ENCODE assay signal across 8 mouse cellular contexts in the genomic region with DNA sequence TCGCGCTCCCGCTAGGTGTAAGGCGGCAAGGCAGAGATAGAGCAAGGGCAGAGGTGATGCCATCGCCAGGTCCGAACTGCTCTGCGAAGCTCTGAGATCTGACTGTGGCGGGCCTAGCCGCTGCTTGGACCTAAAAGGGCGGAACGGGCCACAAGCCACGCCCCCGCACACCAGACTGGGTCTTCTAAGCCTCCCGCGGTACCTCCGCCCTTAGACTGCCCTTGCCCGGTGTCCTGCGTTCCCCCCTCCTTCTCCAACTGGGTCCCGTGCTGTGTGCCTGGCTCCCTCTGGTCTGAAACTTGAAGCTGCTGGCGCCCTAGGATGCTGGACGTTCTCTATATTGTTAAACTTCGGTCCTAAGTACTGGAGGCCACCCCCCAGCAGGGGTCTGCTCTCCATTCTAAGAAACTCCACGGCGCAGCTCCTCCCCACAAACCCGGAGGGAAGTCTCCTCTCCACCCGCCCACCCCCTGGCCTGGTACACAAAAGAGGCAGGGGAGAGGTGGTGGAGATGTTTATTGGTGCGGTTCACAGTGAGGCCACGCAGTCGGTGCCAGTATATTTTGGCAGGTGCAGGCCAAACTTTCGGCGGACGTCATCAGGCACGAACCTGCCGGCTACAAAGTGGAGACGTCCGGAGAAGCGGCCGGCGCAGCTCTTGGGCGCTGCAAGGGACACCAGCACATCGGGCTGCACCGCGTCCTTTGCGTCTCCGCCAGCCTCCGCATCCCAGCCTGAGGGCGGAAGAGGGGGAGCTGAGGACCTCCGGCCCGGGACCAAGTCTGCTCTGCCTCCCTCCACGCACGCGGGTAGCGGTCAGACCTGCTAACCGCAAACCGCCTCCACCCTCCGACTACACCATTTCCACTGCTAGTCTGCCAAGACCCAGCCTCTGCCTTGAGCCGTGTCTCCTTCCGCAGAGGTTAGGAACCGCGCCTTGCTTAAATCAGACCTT. TPM values are rescaled to one million over a fixed set of nuclear protein-coding genes. Genes with fewer than 3 reads are reported as not detected.
DNase-seq lines count a peak whose midpoint lies in the region; ATAC-seq and TF ChIP-seq lines count a peak whose summit lies in the region.

Cilp2 (minus strand) TSS at position 399 of the 955 bp plus-strand sequence.

- H3K36me3 ChIP-seq in forebrain, embryonic 15.5 days = no peaks in the 10 kb centered on the region
- H3K36me3 ChIP-seq in liver, postnatal 0 days (replicated peaks; ENCODE audit: insufficient read depth, low read length) = no peaks in the 10 kb centered on the region
- H3K36me3 ChIP-seq in neural tube, embryonic 13.5 days = 0 out of 2 replicates have a peak, but pooled peaks cover 5% of the 10 kb centered on the region

- H3K4me3 ChIP-seq in forebrain, embryonic 15.5 days = peak within 1 kb of the TSS; percentile 27
- peak within 1 kb of the TSS; percentile 22 for H3K4me3 ChIP-seq in liver, postnatal 0 days (ENCODE audit: low read depth, low read length)
- peak within 1 kb of the TSS; percentile 24 for H3K4me3 ChIP-seq in neural tube, embryonic 13.5 days

- no peak for ATAC-seq in forebrain, embryonic 15.5 days (replicated peaks)
- no peak; the same call in 1 of the 2 replicates for ATAC-seq in liver, postnatal 0 days
- ATAC-seq in neural tube, embryonic 13.5 days (ENCODE audit: low read depth) = no peak

- peaks cover 52% of the 10 kb centered on the region for H3K4me1 ChIP-seq in forebrain, embryonic 15.5 days
- H3K4me1 ChIP-seq in liver, postnatal 0 days (ENCODE audit: insufficient read depth) = peaks cover 14% of the 10 kb centered on the region
- peaks cover 56% of the 10 kb centered on the region for H3K4me1 ChIP-seq in neural tube, embryonic 13.5 days (replicated peaks)

- no peaks in the 10 kb centered on the region for H3K9me3 ChIP-seq in forebrain, embryonic 15.5 days
- no peaks in the 10 kb centered on the region for H3K9me3 ChIP-seq in liver, postnatal 0 days (ENCODE audit: low read length)
- H3K9me3 ChIP-seq in neural tube, embryonic 13.5 days = no peaks in the 10 kb centered on the region

- no peak for TF ChIP-seq CTCF in liver, postnatal 0 days (IDR thresholded peaks at IDR 0.05; ENCODE audit: low read depth)

- no peak for TF ChIP-seq EP300 in liver, postnatal 0 days (IDR thresholded peaks at IDR 0.05; ENCODE audit: low read depth)

- peak within 1 kb of the TSS; percentile 41 for H3K4me2 ChIP-seq in forebrain, embryonic 15.5 days (replicated peaks)
- peak within 1 kb of the TSS; percentile 49 for H3K4me2 ChIP-seq in liver, postnatal 0 days (ENCODE audit: low read depth, low read length)
- H3K4me2 ChIP-seq in neural tube, embryonic 13.5 days = peak within 1 kb of the TSS; percentile 47

- DNase-seq in spleen, adult 18-20 months = peak; percentile 38 to 54
- DNase-seq in spleen, postnatal 14 days (ENCODE audit: low spot score in 2 of 2) = no peak
- peak; percentile 65 for DNase-seq in induced T-regulatory cell, adult 2 months (ENCODE audit: low read depth)
- DNase-seq in liver, postnatal 0 days = no peak
- DNase-seq in c-Kit-positive CD71-positive TER-119-positive erythroid progenitor cells, embryonic 14.5 days (ENCODE audit: low spot score) = no peak
- no peak for DNase-seq in ovary, postnatal 10 days (ENCODE audit: low spot score)

- H3K27me3 ChIP-seq in forebrain, embryonic 15.5 days = peaks cover 83% of the 10 kb centered on the region
- peaks cover 82% of the 10 kb centered on the region for H3K27me3 ChIP-seq in liver, postnatal 0 days (ENCODE audit: insufficient read depth, low read length)
- H3K27me3 ChIP-seq in neural tube, embryonic 13.5 days = peaks cover 83% of the 10 kb centered on the region

- WGBS in forebrain, embryonic 15.5 days = under 1% methylated on average over 60 of the region's 60 CpGs
- WGBS in liver, postnatal 0 days (ENCODE audit: insufficient replicate concordance) = 2% methylated on average over 55 of the region's 60 CpGs
- WGBS in neural tube, embryonic 13.5 days = under 1% methylated on average over 60 of the region's 60 CpGs

- H3K9ac ChIP-seq in forebrain, embryonic 15.5 days (replicated peaks) = peak within 1 kb of the TSS; percentile 29; the same call in 1 of the 2 replicates
- H3K9ac ChIP-seq in liver, postnatal 0 days (replicated peaks) = no peak within 1 kb of the TSS
- H3K9ac ChIP-seq in neural tube, embryonic 13.5 days = peak within 1 kb of the TSS; percentile 17; the same call in 1 of the 2 replicates

- H3K27ac ChIP-seq in forebrain, embryonic 15.5 days (replicated peaks) = no peak within 1 kb of the TSS
- no peak within 1 kb of the TSS for H3K27ac ChIP-seq in liver, postnatal 0 days (ENCODE audit: low read depth)
- no peak within 1 kb of the TSS for H3K27ac ChIP-seq in neural tube, embryonic 13.5 days (replicated peaks)

RNA-seq across cellular contexts. Expression of gene Cilp2, which starts in this region (rescaled TPM):
- polyA plus RNA-seq in forebrain, embryonic 15.5 days (2015; fragmentation: Nextera tagmentation; extraction: Ambion mirVana) = 3.6 and 4.0 TPM in 2 replicates
- 0.02 TPM in 1 of 2 replicates, not detected in the other for polyA plus RNA-seq in liver, postnatal 0 days (2015; fragmentation: Nextera tagmentation; extraction: Ambion mirVana)
- 3.1 and 3.9 TPM in 2 replicates for polyA plus RNA-seq in neural tube, embryonic 13.5 days (2015; fragmentation: Nextera tagmentation; extraction: Ambion mirVana)

Comparison
In these comparisons a context has a peak if more than half of its experiments do, and no peak if none do; other contexts are left out.
1. DNase-seq: peak in spleen, adult 18-20 months (2 of 2) and induced T-regulatory cell, adult 2 months (single experiment); none in spleen, postnatal 14 days (0 of 2), liver, postnatal 0 days (single experiment), c-Kit-positive CD71-positive TER-119-positive erythroid progenitor cells, embryonic 14.5 days (single experiment) and ovary, postnatal 10 days (single experiment).
2. Peak in every context shown above with its lines, with median percentiles within 50 percentile points of each other: H3K4me2 ChIP-seq and H3K4me3 ChIP-seq.